Mouse (Mus musculus): ENCODE measurements at regions not wholly inside any gene's neighbourhood (a gene's known extent, or its start where the extent isn't known, plus 50 kb on each side); places are given as distances from the start of the nearest gene placed in this dataset.

DNA sequence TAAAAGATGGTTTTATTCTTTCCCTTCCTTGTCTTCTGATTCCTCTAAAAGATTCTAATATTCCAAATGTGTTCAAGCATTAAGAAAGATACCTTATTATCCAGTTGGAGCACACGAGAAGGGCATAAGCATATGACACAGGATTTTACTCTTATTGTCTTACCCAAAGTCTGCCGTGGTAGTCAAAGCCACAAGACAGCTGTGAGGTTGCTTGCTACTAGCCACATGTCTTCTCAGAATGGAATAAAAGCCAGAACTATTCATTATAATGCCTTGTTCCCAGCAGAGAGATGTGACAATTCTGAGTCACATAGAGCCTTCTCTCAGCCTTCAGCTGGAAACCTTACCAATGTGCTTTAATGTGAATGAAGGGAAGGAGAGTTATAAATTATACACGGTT is 71.5 kb downstream of the Pdha2 start:
- H3K4me1 ChIP-seq (replicated peaks): no peaks in the 10 kb centered on the region
- H3K9me3 ChIP-seq: no peaks in the 10 kb centered on the region
- H3K27ac ChIP-seq: no peak overlapping the region
- no peaks in the 10 kb centered on the region for H3K27me3 ChIP-seq (ENCODE audit: insufficient read depth, poor library complexity, severe bottlenecking)
- H3K36me3 ChIP-seq: no peaks in the 10 kb centered on the region
- WGBS: 70% methylated on average over 3 of the region's 3 CpGs
- no peak for DNase-seq (ENCODE audit: low spot score)
- H3K4me3 ChIP-seq: no peak overlapping the region

- Histone ChIP-seq H3K36me3 (no peaks in the 10 kb centered on the region), H3K4me1 (replicated peaks) (peaks cover 8% of the 10 kb centered on the region), H3K9me3 (no peaks in the 10 kb centered on the region), H3K27me3 (ENCODE audit: insufficient read depth, poor library complexity, severe bottlenecking) (no peaks in the 10 kb centered on the region), H3K4me3 (no peak overlapping the region), H3K27ac (no peak overlapping the region)
- WGBS: 43% methylated on average over 3 of the region's 3 CpGs
- DNase-seq (ENCODE audit: low spot score): peak; percentile 10
Observed at GRCm38 (mm10) chr3:141112387-141113163, 99.6 kb downstream of the Pdha2 start.

- H3K27ac ChIP-seq: no peak overlapping the region
Observed at GRCm38 (mm10) chr3:141111705-141112385, 100.3 kb downstream of the Pdha2 start.

More at GRCm38 (mm10) chr3:141111705-141112385, 100.3 kb downstream of the Pdha2 start:
- Histone ChIP-seq H3K9me3 (no peaks in the 10 kb centered on the region), H3K4me3 (no peak overlapping the region), H3K36me3 (no peaks in the 10 kb centered on the region), H3K4me1 (replicated peaks) (peaks cover 8% of the 10 kb centered on the region), H3K27me3 (ENCODE audit: insufficient read depth, poor library complexity, severe bottlenecking) (no peaks in the 10 kb centered on the region)
- no peak for DNase-seq (ENCODE audit: low spot score)
- 82% methylated on average over 1 of the region's 1 CpGs for WGBS

Measured in hindbrain, embryonic 10.5 days (tissue).